Mouse (Mus musculus) forebrain, embryonic 12.5 days (tissue): Measurements from ENCODE around the gene Srxn1. TPM values are rescaled to one million over a fixed set of nuclear protein-coding genes. Genes with fewer than 3 reads are reported as not detected.
A peak's percentile ranks its signal among the peaks of the same experiment; 100 is the strongest.

Source experiments
- ATAC-seq: fragments of 200-750 bp; cut with Nextera tagmentation; 2 replicates; pipeline ENCODE4 v1.8.0; 2017; ENCODE audit warnings: moderate TSS enrichment; ENCODE audit not compliant: low FRiP score
- H3K27ac ChIP-seq: fragments of 300-500 bp; sonication (generic); 2 replicates; pipeline ENCODE4 v1.5.1; 2016; ENCODE audit warnings: mild to moderate bottlenecking
- H3K27me3 ChIP-seq: fragments of 300-500 bp; sonication (generic); 2 replicates; pipeline ENCODE4 v1.6.1; 2016; ENCODE audit warnings: mild to moderate bottlenecking
- H3K36me3 ChIP-seq: fragments of 300-500 bp; sonication (generic); replicated peaks from 2 replicates; pipeline ENCODE4 v1.6.1; 2016; ENCODE audit warnings: mild to moderate bottlenecking
- H3K4me1 ChIP-seq: fragments of 300-500 bp; sonication (generic); 2 replicates; pipeline ENCODE4 v1.6.1; 2016
- H3K4me2 ChIP-seq: fragments of 300-500 bp; sonication (generic); 2 replicates; pipeline ENCODE4 v1.6.1; 2016; ENCODE audit warnings: mild to moderate bottlenecking, moderate library complexity
- H3K4me3 ChIP-seq: fragments of 300-500 bp; sonication (generic); replicated peaks from 2 replicates; pipeline ENCODE4 v1.5.1; 2016; ENCODE audit warnings: mild to moderate bottlenecking
- H3K9ac ChIP-seq: fragments of 300-500 bp; sonication (generic); 2 replicates; pipeline ENCODE4 v1.6.1; 2016; ENCODE audit warnings: mild to moderate bottlenecking
- H3K9me3 ChIP-seq: fragments of 300-500 bp; sonication (generic); 2 replicates; pipeline ENCODE4 v1.6.1; 2016
- WGBS: fragments of 180-500 bp; shearing (Covaris S2); methylation state at CpG from one replicate; pipeline ENCODE4 v1.1.7; 2016; 5-methylcytosine and 5-hydroxymethylcytosine counted together
- polyA plus RNA-seq: library from polyadenylated mRNA; unstranded; fragments of >200 nt; fragmentation: Nextera tagmentation; extraction: Ambion mirVana; gene quantifications from 2 replicates; pipeline ENCODE4 v1.2.1, GENCODE M21; 2016

Gene Srxn1
- polyA plus RNA-seq, 1 experiment from 2014 or later: 12.9 TPM

DNA sequence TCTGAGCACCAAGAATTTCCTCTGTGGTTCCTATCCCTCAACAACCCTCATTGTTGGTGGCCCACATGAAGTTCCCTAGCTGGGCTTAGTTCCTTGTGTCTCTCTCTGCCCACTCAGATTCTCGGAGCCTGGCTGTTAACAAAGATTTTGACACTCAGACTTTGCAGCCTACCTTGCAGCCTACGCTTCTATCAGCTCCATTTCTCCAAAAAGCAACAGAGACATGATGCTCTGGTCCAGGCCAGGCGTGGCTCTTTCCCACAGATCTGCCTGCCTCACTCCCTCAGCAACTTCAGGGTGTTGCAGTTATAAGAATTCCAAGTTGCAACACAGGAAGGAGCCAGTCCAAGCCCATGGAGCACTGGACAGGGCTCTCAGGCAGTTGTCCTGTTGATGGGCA lies 24.5 kb downstream of the Srxn1 start:
- peaks cover 8% of the 10 kb centered on the region; the same call in 1 of the 2 replicates for H3K27me3 ChIP-seq
- H3K36me3 ChIP-seq: no peaks in the 10 kb centered on the region
- no peaks in the 10 kb centered on the region for H3K9me3 ChIP-seq
- H3K9ac ChIP-seq: no peak overlapping the region
- 69% methylated on average over 3 of the region's 3 CpGs for WGBS
- ATAC-seq: no peak
- H3K27ac ChIP-seq: no peak overlapping the region
- no peak overlapping the region for H3K4me2 ChIP-seq
- H3K4me1 ChIP-seq: no peaks in the 10 kb centered on the region
- no peak overlapping the region for H3K4me3 ChIP-seq

DNA sequence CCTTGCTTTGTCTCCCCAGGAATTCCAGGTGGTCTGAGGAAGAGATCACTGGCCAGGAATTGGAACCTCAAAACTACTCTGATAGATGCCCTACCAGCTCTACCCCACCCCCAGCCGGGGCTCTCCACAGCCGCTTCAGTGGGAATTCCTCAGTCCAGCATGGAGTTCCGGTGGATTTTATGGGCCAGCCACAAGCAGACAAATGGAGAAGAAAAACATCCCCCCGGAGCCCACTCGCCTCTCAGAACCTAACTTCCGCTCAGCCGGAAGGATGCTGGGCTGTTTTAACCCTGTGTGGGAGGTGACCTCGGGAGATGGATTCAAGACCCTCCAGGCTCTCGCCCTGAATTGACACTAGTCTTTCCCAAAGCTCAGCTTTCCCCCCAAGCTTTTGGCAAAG lies 26.7 kb downstream of the Srxn1 start:
- Histone ChIP-seq H3K9ac (no peak overlapping the region), H3K27me3 (peaks cover 8% of the 10 kb centered on the region; the same call in 1 of the 2 replicates), H3K4me2 (no peak overlapping the region), H3K27ac (no peak overlapping the region), H3K9me3 (no peaks in the 10 kb centered on the region), H3K4me1 (no peaks in the 10 kb centered on the region), H3K4me3 (no peak overlapping the region), H3K36me3 (no peaks in the 10 kb centered on the region)
- ATAC-seq: no peak
- WGBS: 58% methylated on average over 9 of the region's 9 CpGs

DNA sequence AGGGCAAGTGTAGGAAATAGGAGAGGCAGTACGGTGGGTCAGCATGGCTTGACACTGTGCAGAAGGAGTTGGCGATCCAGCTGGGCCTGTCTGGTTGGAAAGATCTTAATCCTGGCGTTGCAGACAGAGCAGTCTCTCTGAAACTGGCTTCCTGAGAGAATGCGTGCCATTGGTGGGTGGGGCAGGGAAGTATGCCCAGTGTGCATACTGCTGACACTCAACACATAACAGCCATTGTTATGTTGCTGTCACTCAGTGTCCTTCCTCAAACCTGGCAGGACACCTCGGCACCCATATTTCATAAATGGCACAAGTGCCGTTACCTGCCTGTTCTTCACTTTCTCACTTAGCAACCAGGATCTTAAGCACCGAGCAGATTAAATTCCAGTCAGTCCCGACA lies 27.4 kb downstream of the Srxn1 start:
- H3K27me3 ChIP-seq: peaks cover 8% of the 10 kb centered on the region; the same call in 1 of the 2 replicates
- H3K27ac ChIP-seq: no peak overlapping the region
- no peaks in the 10 kb centered on the region for H3K9me3 ChIP-seq
- H3K9ac ChIP-seq: no peak overlapping the region
- H3K36me3 ChIP-seq: no peaks in the 10 kb centered on the region
- no peaks in the 10 kb centered on the region for H3K4me1 ChIP-seq
- ATAC-seq: no peak
- WGBS: 80% methylated on average over 8 of the region's 8 CpGs
- no peak overlapping the region for H3K4me3 ChIP-seq
- H3K4me2 ChIP-seq: no peak overlapping the region

DNA sequence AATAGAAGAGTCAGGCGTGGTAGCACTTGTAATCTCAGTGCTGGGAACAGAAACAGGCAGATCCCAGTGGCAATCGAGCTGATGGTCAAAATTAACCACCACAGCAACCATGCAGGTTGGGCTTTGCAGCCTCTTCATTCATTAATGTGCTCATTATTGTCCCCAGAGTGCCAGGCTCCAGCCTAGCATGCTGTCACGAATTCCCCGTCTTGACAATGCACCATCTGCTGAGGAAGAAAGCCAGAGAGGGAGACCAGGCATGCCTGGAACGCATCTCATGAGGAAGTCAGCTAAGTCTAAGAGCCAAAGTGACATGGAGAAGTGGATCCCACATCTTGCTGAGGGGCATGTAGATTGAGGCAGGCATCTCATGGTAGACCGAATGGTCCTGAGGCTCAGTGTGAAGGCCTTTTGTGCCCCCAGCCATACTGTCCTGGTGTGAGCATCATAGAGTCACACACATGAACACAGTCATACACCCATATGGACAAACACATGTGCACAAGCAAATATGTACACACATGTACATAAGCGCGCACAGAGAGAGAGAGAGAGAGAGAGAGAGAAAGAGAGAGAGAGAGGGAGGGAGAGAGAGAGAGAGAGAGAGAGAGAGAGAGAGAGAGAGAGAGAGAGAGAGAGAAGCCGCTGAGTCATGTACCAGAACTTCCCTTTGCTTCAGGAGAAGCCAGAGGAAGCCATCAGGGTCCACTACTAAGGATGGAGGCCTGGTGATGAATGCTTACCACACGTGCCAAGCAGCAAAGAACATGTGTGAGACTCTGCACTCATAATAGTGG lies 34.1 kb downstream of the Srxn1 start:
- H3K4me3 ChIP-seq: no peak overlapping the region
- H3K4me1 ChIP-seq: peaks cover 36% of the 10 kb centered on the region
- no peaks in the 10 kb centered on the region for H3K36me3 ChIP-seq
- H3K27me3 ChIP-seq: peaks cover 45% of the 10 kb centered on the region
- H3K4me2 ChIP-seq: no peak overlapping the region
- peak overlapping the region; percentile 33; the same call in 1 of the 2 replicates for H3K27ac ChIP-seq
- no peak for ATAC-seq
- WGBS: 68% methylated on average over 10 of the region's 10 CpGs
- H3K9me3 ChIP-seq: no peaks in the 10 kb centered on the region
- H3K9ac ChIP-seq: no peak overlapping the region

DNA sequence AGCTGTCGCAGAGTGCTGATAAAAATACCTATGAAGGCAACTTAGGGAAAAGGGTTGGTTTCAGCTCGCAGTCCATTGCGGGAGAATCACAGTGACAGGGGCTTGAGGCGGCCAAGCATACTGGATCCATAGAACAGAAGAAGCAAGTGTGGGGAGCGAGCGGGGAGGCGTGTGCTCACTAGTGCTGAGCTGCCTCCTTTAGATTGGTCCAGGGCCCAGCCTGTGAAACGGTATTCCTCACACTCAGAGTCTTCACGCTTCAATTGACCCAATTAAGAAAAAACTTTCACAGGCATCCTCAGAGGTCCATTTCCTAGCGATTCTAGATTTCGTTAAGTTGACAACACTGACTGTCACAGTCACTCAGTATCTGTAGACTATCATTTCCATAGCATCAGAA lies 35.6 kb downstream of the Srxn1 start:
- Histone ChIP-seq H3K4me2 (no peak overlapping the region), H3K36me3 (no peaks in the 10 kb centered on the region), H3K9ac (no peak overlapping the region), H3K4me1 (peaks cover 36% of the 10 kb centered on the region), H3K27me3 (peaks cover 61% of the 10 kb centered on the region), H3K4me3 (no peak overlapping the region), H3K9me3 (no peaks in the 10 kb centered on the region), H3K27ac (no peak overlapping the region)
- WGBS: 24% methylated on average over 11 of the region's 11 CpGs
- ATAC-seq: no peak

DNA sequence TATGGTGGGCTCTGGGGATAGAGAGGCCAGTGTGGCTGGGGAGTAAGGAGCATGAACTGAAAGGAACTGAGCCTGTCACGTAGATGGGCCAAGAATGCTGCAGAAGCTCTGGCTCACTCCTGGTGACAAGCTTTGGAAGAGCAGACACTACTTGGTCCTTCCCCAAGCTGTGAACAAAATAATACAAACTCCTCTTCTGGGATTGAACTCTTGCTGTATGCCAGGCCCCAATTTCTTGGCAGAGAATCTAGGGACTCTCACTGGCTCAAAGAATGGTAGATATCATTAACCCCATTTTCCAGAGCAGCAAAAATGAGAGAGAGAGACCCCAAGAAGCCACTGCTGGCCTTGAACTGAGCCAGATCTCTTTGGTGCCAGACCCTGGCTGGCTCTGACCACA lies 36.2 kb downstream of the Srxn1 start:
- Histone ChIP-seq H3K9ac (peak overlapping the region; percentile 18; the same call in 1 of the 2 replicates), H3K4me3 (peak overlapping the region; percentile 29), H3K9me3 (no peaks in the 10 kb centered on the region), H3K27me3 (peaks cover 66% of the 10 kb centered on the region), H3K27ac (no peak overlapping the region), H3K36me3 (no peaks in the 10 kb centered on the region), H3K4me1 (peaks cover 36% of the 10 kb centered on the region), H3K4me2 (peak overlapping the region; percentile 65; the same call in 1 of the 2 replicates)
- ATAC-seq: no peak
- 47% methylated on average over 1 of the region's 1 CpGs for WGBS

DNA sequence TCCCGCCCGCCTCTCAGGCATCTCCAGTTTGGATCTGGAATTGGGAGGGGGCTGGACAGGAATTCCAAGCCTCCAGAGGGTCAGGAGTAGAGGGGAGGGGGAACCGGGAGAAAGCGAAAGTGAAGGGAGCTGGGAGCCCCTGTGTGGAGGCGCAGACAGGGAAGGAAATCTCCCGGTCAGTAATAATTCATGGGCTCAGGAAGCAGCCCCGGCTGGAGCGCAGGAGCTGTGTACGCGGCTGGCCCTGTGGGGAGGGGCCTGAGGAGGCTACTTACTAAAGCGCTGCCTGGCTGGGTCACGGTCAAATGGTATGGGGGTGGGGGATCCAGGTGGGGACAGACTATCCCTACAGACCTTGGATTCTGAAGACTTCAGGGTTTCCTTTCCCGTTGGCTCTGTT lies 36.7 kb downstream of the Srxn1 start:
- Histone ChIP-seq H3K36me3 (no peaks in the 10 kb centered on the region), H3K4me2 (peak overlapping the region; percentile 65), H3K4me1 (peaks cover 36% of the 10 kb centered on the region), H3K27me3 (peaks cover 71% of the 10 kb centered on the region), H3K27ac (no peak overlapping the region), H3K9ac (peak overlapping the region; percentile 18; the same call in 1 of the 2 replicates), H3K9me3 (no peaks in the 10 kb centered on the region), H3K4me3 (peak overlapping the region; percentile 29)
- WGBS: 2% methylated on average over 13 of the region's 13 CpGs
- ATAC-seq: peak; percentile 34; the same call in 1 of the 2 replicates

DNA sequence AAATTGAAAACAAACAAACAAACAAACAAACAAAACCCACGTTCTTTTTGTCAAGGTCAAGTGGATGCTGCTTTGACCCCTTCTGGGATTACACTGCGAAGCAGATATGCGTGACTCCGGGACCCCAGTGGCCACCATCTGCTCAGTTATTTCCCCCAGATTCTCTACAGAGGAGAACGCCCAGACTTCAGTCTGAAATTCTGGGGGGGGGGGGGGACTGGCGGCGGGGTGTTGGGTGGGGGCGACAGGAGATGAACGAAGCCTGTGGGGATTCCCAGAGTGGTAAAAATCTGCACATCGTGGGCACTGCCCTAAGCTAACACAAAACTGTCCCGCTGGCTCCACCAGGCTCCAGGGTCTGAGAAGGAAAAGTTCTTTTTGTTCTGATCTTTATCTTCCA lies 37.3 kb downstream of the Srxn1 start:
- Histone ChIP-seq H3K9ac (no peak overlapping the region), H3K27me3 (peaks cover 77% of the 10 kb centered on the region), H3K27ac (no peak overlapping the region), H3K4me2 (peak overlapping the region; percentile 65), H3K36me3 (no peaks in the 10 kb centered on the region), H3K4me3 (0 out of 2 replicates have a peak overlapping the region, but pooled peaks have one; percentile 46), H3K9me3 (no peaks in the 10 kb centered on the region), H3K4me1 (peaks cover 36% of the 10 kb centered on the region)
- whole genome bisulfite sequencing: 3% methylated on average over 11 of the region's 11 CpGs
- no peak for ATAC-seq

DNA sequence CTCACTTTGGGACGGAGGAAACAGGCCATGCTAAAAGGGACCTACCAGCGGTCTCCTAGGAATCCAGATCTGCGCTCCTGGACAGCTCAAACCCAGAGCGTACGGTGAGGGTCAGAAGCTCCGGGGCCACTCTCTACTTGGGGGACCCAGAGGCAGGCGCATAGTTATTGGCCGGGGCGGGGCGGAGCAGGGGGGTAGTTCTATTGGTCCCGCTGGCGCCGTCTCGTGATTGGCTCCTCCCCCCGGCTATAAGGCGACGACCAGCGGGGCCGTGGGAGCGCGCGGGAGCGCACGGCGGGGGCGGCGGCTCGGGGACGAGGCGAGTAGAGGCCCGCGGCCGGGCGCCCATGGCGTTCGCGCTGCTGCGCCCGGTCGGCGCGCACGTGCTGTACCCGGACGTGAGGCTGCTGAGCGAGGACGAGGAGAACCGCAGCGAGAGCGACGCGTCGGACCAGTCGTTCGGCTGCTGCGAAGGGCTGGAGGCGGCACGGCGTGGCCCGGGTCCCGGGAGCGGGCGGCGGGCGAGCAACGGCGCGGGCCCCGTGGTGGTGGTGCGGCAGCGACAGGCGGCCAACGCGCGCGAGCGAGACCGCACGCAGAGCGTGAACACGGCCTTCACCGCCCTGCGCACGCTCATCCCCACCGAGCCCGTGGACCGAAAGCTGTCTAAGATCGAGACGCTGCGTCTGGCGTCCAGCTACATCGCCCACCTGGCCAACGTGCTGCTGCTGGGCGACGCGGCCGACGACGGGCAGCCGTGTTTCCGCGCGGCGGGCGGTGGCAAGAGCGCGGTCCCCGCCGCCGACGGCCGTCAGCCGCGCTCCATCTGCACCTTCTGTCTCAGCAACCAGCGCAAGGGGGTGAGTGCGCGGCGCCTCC lies 38.2 kb downstream of the Srxn1 start, which contains the start of gene Tcf15:
Gene Tcf15, plus strand, starts transcription at position 283 of the 879 bp plus-strand sequence.
- Histone ChIP-seq H3K4me3 (peak within 1 kb of the TSS; percentile 46), H3K36me3 (no peaks in the 10 kb centered on the region), H3K27ac (no peak within 1 kb of the TSS), H3K27me3 (peaks cover 82% of the 10 kb centered on the region), H3K9ac (peak within 1 kb of the TSS; percentile 51), H3K4me2 (peak within 1 kb of the TSS; percentile 65), H3K4me1 (peaks cover 36% of the 10 kb centered on the region), H3K9me3 (no peaks in the 10 kb centered on the region)
- peak; percentile 77 for ATAC-seq
- under 1% methylated on average over 103 of the region's 118 CpGs for WGBS

DNA sequence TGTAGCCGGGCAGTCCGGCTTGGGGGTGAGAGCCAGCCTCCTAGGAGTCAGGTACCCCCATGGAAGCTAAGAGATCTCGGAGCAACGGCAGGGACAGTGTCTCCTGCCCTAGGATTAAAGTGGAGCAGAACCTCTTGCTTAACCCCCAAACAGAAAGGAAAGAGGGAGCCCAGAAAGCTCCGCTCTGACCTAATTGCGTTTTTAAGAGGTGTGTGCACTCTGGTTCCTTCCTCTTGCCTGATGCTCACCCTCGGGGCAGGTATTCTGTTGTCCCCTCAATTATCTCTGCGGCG lies 38.8 kb downstream of the Srxn1 start:
- peaks cover 34% of the 10 kb centered on the region for H3K4me1 ChIP-seq
- no peaks in the 10 kb centered on the region for H3K9me3 ChIP-seq
- no peak for ATAC-seq
- peak overlapping the region; percentile 65 for H3K4me2 ChIP-seq
- H3K9ac ChIP-seq: peak overlapping the region; percentile 51; the same call in 1 of the 2 replicates
- no peak overlapping the region for H3K27ac ChIP-seq
- H3K36me3 ChIP-seq: no peaks in the 10 kb centered on the region
- peaks cover 84% of the 10 kb centered on the region for H3K27me3 ChIP-seq
- 20% methylated on average over 9 of the region's 9 CpGs for whole genome bisulfite sequencing
- peak overlapping the region; percentile 46 for H3K4me3 ChIP-seq

DNA sequence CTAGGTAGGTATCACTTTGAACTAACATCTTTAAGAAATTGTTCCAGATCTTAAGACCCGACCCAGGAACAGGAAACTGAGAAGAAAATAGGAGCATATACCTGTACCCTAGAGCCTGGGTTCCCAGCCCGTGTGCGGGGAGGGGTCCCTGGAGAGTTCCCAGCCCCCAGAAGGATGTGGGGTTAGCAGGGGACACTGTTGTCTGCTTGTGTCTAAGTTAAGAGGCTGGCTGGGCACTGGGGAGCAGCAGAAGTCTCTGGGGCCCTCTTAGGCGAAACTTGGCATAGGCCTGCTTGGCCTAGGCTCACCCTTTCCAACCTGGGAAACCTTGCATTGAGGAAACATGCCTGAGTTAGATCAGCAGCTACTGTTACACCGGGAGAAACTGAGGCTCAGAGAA lies 39.2 kb downstream of the Srxn1 start:
- peaks cover 84% of the 10 kb centered on the region for H3K27me3 ChIP-seq
- no peak for ATAC-seq
- peak overlapping the region; percentile 46; the same call in 1 of the 2 replicates for H3K4me3 ChIP-seq
- no peaks in the 10 kb centered on the region for H3K9me3 ChIP-seq
- peak overlapping the region; percentile 65 for H3K4me2 ChIP-seq
- H3K36me3 ChIP-seq: no peaks in the 10 kb centered on the region
- WGBS: 68% methylated on average over 5 of the region's 5 CpGs
- H3K27ac ChIP-seq: no peak overlapping the region
- peaks cover 31% of the 10 kb centered on the region for H3K4me1 ChIP-seq
- no peak overlapping the region for H3K9ac ChIP-seq

DNA sequence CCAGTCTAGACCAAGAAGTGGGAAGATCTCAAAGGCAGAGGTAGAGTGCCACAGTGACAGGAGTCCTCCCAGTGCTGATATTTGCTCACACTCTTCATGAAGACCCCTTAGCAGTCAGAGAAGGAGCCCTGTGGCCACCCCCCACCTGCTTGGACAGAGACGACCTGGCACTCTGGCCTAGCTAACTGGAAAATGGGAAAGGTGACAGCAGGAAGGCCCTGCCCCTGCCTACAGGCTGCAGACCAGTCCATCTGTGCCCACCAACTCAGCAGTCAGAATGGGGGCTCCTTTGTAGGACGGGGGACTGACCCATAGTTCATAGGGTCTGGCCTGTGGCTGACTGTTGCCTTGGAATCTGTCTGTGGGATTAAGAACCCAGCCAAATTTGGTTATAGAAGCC lies 40.4 kb downstream of the Srxn1 start:
- no peak overlapping the region for H3K27ac ChIP-seq
- no peak for ATAC-seq
- H3K9ac ChIP-seq: no peak overlapping the region
- no peak overlapping the region for H3K4me3 ChIP-seq
- peaks cover 39% of the 10 kb centered on the region for H3K4me1 ChIP-seq
- no peaks in the 10 kb centered on the region for H3K36me3 ChIP-seq
- no peak overlapping the region for H3K4me2 ChIP-seq
- 69% methylated on average over 2 of the region's 2 CpGs for WGBS
- H3K9me3 ChIP-seq: no peaks in the 10 kb centered on the region
- H3K27me3 ChIP-seq: peaks cover 75% of the 10 kb centered on the region
